ENCODE assay signal across 8 mouse cellular contexts in the genomic region with DNA sequence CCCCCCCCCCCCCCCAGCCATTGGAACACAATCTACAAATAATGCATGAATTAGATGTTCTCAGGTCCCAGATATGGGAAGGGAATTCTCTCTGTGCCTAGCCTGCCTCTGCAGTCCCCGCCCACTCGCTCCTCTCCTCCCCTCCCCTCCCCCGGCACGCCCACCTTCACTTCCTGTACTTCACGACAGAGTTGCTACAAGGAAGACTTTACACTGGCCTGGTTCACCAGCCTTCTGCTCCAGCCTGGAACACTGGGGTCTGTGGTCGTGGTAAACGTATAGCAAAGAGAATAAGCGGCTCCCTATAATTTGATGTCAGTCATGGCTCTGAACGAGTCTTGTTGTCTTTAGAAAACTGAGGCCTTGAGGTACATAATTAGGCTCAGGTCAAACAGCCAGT. TPM values are rescaled to one million over a fixed set of nuclear protein-coding genes. Genes with fewer than 3 reads are reported as not detected.
DNase-seq lines count a peak whose midpoint lies in the region; ATAC-seq and TF ChIP-seq lines count a peak whose summit lies in the region.

No protein-coding gene starts in this region.

- intact Hi-C loops in left cerebral cortex, postnatal 36 days (cut with DNase I) = no loop called here

- H3K4me2 ChIP-seq in kidney, embryonic 14.5 days (replicated peaks; ENCODE audit: low read depth, low read length) = no peak overlapping the region; the same call in 1 of the 2 replicates
- H3K4me2 ChIP-seq in hindbrain, postnatal 0 days (ENCODE audit: low read depth, low read length) = no peak overlapping the region

- 0 out of 2 replicates have a peak, but pooled peaks have one; percentile 41 for ATAC-seq in kidney, embryonic 14.5 days (ENCODE audit: low FRiP score, low TSS enrichment)
- ATAC-seq in hindbrain, postnatal 0 days = no peak

- no peaks in the 10 kb centered on the region for H3K27me3 ChIP-seq in kidney, embryonic 14.5 days (ENCODE audit: control insufficient read depth, insufficient read depth, low read length)
- H3K27me3 ChIP-seq in hindbrain, postnatal 0 days (ENCODE audit: insufficient read depth, low read length) = no peaks in the 10 kb centered on the region

- no peak overlapping the region for H3K27ac ChIP-seq in kidney, embryonic 14.5 days (ENCODE audit: low read depth, low read length)
- H3K27ac ChIP-seq in hindbrain, postnatal 0 days = no peak overlapping the region

- H3K4me1 ChIP-seq in kidney, embryonic 14.5 days (ENCODE audit: control insufficient read depth, insufficient read depth, low read length) = peaks cover 18% of the 10 kb centered on the region; the same call in 1 of the 2 replicates
- no peaks in the 10 kb centered on the region for H3K4me1 ChIP-seq in hindbrain, postnatal 0 days (ENCODE audit: insufficient read depth, low read length)

- H3K9me3 ChIP-seq in kidney, embryonic 14.5 days (ENCODE audit: control insufficient read depth, low read length) = no peaks in the 10 kb centered on the region
- H3K9me3 ChIP-seq in hindbrain, postnatal 0 days (ENCODE audit: low read length) = no peaks in the 10 kb centered on the region

- H3K9ac ChIP-seq in kidney, embryonic 14.5 days (ENCODE audit: low read depth, low read length) = no peak overlapping the region
- H3K9ac ChIP-seq in hindbrain, postnatal 0 days (replicated peaks; ENCODE audit: low read length) = no peak overlapping the region

- no peaks in the 10 kb centered on the region for H3K36me3 ChIP-seq in kidney, embryonic 14.5 days (ENCODE audit: control insufficient read depth, insufficient read depth, low read length)
- H3K36me3 ChIP-seq in hindbrain, postnatal 0 days (ENCODE audit: insufficient read depth, low read length) = no peaks in the 10 kb centered on the region

- TF ChIP-seq CTCF in hindbrain, postnatal 0 days (IDR thresholded peaks at IDR 0.05; ENCODE audit: low read depth) = no peak

- DNase-seq in kidney, adult 18-20 months = no peak
- DNase-seq in embryo, embryonic 11 days = peak; percentile 66
- peak; percentile 77 to 83 for DNase-seq in kidney, postnatal 4 days
- DNase-seq in natural killer cell, adult 2 months (ENCODE audit: low spot score in 2 of 2) = peak; percentile 63 to 70
- no peak for DNase-seq in cerebellum, postnatal 25 days
- DNase-seq in left cerebral cortex, postnatal 36 days (ENCODE audit: low spot score in 2 of 2) = no peak
- DNase-seq in hindbrain, postnatal 0 days (ENCODE audit: low spot score) = no peak

- WGBS in kidney, embryonic 14.5 days = 33% methylated on average over 7 of the region's 9 CpGs
- WGBS in hindbrain, postnatal 0 days = 49% methylated on average over 9 of the region's 9 CpGs

- H3K4me3 ChIP-seq in kidney, embryonic 14.5 days (ENCODE audit: low read length) = no peak overlapping the region
- H3K4me3 ChIP-seq in hindbrain, postnatal 0 days (ENCODE audit: low read length) = no peak overlapping the region

RNA-seq across cellular contexts. Expression of a gene that starts 3.7 kb away (rescaled TPM):
- 15.9 and 18.1 TPM in 2 replicates for polyA plus RNA-seq in kidney, embryonic 14.5 days (2014; fragmentation: Nextera tagmentation; extraction: Ambion mirVana)
- total RNA-seq in left cerebral cortex, postnatal 36 days (2021) = 1 to 10 TPM; 1.2 to 1.4 TPM
- total RNA-seq in hindbrain, postnatal 0 days (2014; rRNA removed) = 1.0 and 2.6 TPM in 2 replicates
- polyA plus RNA-seq in hindbrain, postnatal 0 days (2015; fragmentation: Nextera tagmentation; extraction: Ambion mirVana) = 3.4 and 3.9 TPM in 2 replicates

RNA-seq across cellular contexts. Expression of a gene that starts 51.5 kb away (rescaled TPM):
- polyA plus RNA-seq in kidney, embryonic 14.5 days (2014; fragmentation: Nextera tagmentation; extraction: Ambion mirVana) = 29.9 and 35.1 TPM in 2 replicates
- 1 to 10 TPM in 1 of 2 experiments, under 1 TPM in 1; 0.29 to 1.4 TPM for total RNA-seq in left cerebral cortex, postnatal 36 days (2021)
- total RNA-seq in hindbrain, postnatal 0 days (2014; rRNA removed) = 1.7 and 2.5 TPM in 2 replicates
- polyA plus RNA-seq in hindbrain, postnatal 0 days (2015; fragmentation: Nextera tagmentation; extraction: Ambion mirVana) = 1.3 and 3.1 TPM in 2 replicates

Comparison
In these comparisons a context has a peak if more than half of its experiments do, and no peak if none do; other contexts are left out.
1. DNase-seq: peak in embryo, embryonic 11 days (single experiment), kidney, postnatal 4 days (2 of 2) and natural killer cell, adult 2 months (2 of 2); none in kidney, adult 18-20 months (single experiment), cerebellum, postnatal 25 days (0 of 2), left cerebral cortex, postnatal 36 days (0 of 2) and hindbrain, postnatal 0 days (single experiment).